Mouse (Mus musculus) brain, embryonic 14.5 days (tissue): ENCODE results near the gene Robo4.

Experiments
- CTCF ChIP-seq: fragments of 200-500 bp; IDR thresholded peaks from 2 replicates; pipeline ENCODE4 v1.5.1; 2012; ENCODE audit warnings: inconsistent platforms, mild to moderate bottlenecking, moderate library complexity, borderline replicate concordance; ENCODE audit not compliant: insufficient read depth, insufficient read length; ENCODE audit errors: extremely low read depth
- POLR2A ChIP-seq: fragments of 200-500 bp; IDR thresholded peaks from 2 replicates; pipeline ENCODE4 v1.6.1; 2012; ENCODE audit warnings: mild to moderate bottlenecking, inconsistent platforms, borderline replicate concordance; ENCODE audit not compliant: poor library complexity, insufficient read depth, insufficient read length, severe bottlenecking; ENCODE audit errors: extremely low read depth

DNA sequence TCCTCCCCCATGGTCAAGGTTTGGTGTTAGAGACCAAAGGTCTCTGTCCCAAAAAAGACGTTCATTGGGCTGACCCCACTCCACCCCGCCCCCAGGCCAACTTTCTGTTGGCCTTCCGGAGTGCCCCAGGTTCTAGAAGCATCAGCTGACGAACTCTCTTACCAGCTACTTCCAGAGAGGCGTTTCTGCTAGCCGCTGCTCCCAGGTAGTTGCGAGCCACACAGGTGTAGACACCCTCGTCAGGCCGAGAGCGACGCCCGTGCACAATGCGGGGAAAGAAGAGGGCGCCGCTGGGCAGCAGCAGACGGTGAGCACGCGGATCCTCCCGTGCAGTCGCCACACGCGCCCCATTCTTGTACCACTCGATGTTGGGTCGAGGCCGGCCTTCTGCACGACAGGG lies 27.6 kb downstream of the Robo4 start:
- TF ChIP-seq CTCF (no peak), POLR2A (no peak)
